Mouse (Mus musculus) embryonic fibroblast, embryonic 13.5 days (primary cell): ENCODE measurements at regions not wholly inside any gene's neighbourhood (a gene's known extent, or its start where the extent isn't known, plus 50 kb on each side); places are given as distances from the start of the nearest gene placed in this dataset.

Experiments used
- CTCF ChIP-seq: IDR thresholded peaks from 2 replicates; pipeline ENCODE4 v1.5.1; 2011; ENCODE audit warnings: mild to moderate bottlenecking, control low read depth, low read length, moderate library complexity, borderline replicate concordance; ENCODE audit not compliant: insufficient read depth
- POLR2A ChIP-seq: IDR thresholded peaks from 2 replicates; pipeline ENCODE4 v1.6.1; 2011; ENCODE audit warnings: low read depth, mild to moderate bottlenecking, control low read depth, low read length, moderate library complexity

- TF ChIP-seq POLR2A (no peak), CTCF (no peak)
These were observed 320.0 kb downstream of the Etnk1 start for GRCm38 (mm10) chr6:143487003-143487402.
